Mouse (Mus musculus) ovary, adult 18-20 months (tissue): ENCODE data around the gene 2700097O09Rik.
"Not testable (repeated sequence)": the region's sequence is repeated elsewhere in the genome, so short reads cannot be mapped to it uniquely, and the experiment has no call there.

Experiments
- DNase-seq: peaks from one replicate; pipeline ENCODE4 v3.0.0; 2022; ENCODE audit warnings: low spot score, mixed read lengths

2700097O09Rik gene

GRCm38 (mm10) chr12:55079726-55080600 lies at the start of gene 2700097O09Rik, which contains the start of gene Srp54a:
Gene 2700097O09Rik (minus strand): TSS chr12:55080110.
Gene Srp54a (plus strand): TSS chr12:55080262.
- peak; percentile 90 for DNase-seq

DNA sequence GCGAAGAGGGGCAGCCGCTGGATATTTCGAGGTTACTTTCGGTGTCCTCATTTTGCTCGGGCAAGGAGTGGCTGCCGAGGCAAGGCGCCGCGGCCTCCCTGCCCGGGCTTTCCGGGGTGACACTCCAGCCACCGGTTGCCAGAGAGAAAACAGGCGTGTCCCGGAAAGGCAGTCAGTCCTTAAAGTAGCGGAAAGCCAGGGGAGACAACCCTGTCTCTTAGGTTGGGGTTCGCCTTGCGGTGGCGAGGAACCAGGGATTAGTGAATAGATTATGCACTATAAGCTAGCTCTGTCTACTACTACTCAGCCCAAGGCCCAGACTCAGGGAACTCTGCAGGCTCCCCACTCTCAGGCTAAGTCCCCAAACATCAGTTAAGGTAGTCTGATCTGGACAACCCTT lies 44.8 kb upstream of the 2700097O09Rik start:
- not testable (repeated sequence) for DNase-seq

GRCm38 (mm10) chr12:55124242-55124641 lies 44.3 kb upstream of the 2700097O09Rik start, which contains the start of gene Fam177a:
Gene Fam177a (plus strand): TSS chr12:55124469.
- not testable (repeated sequence) for DNase-seq

- not testable (repeated sequence) for DNase-seq
Measured at GRCm38 (mm10) chr12:55112616-55113015, 32.7 kb upstream of the 2700097O09Rik start.

GRCm38 (mm10) chr12:55092127-55092526 lies 12.2 kb upstream of the 2700097O09Rik start:
- DNase-seq = not testable (repeated sequence)

DNA sequence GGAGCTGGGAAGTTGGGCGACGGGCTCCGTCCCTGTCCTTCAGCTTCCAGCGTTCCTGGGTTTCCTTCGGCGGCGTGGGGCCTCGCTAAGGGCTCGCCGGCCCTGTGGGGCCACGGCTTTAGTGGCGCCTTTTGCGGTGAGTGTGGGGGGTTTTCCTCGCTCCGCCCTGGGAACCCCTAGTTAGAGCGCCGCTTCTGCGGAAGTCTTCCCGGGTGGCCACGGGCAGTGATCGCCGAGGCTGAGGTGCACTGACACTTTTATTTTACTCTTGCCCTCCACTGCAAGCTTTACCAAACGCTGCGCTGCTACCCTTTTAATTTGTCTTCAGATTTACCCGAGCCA lies 662 bp upstream of the 2700097O09Rik start:
- DNase-seq = not testable (repeated sequence)

DNA sequence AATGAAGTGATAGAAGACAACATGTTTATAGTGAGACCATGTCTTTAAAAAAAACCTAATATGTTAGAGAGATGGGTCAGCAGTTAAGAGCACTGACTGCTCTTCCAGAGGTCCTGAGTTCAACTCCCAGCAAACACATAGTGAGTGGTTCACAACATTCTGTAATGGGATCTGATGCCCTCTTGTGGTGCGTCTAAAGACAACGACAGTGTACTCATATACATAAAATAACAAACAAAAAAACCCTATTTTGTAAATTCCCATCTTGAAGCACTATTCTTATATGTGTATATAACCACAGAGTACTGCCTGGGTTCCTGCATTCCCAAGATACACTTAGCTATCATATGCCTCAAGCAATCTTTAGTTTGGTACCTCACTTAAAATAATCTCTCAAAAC lies 1.2 kb downstream of the 2700097O09Rik start:
- DNase-seq = not testable (repeated sequence)

- no peak for DNase-seq
Measured at GRCm38 (mm10) chr12:55075296-55075695, 4.6 kb downstream of the 2700097O09Rik start.

DNA sequence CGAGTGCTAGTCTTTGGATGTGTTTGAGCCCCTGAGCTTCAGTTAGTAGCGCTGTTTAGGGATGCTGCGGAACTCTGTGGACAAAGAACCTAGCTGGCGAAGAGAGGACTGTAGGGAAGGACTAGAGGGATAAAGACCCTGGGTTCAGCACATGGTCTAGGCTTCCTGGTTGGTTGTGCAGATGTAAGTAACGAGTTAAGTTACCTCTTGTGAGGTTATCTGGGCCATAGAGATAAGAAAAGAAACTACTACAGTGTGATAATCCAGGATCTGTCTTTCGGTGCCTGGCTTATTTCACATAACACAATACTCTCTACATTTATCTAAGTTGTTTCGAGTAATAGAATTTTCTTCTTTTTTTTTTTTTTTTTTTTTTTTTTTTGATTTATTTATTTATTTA lies 6.2 kb downstream of the 2700097O09Rik start:
- no peak for DNase-seq

GRCm38 (mm10) chr12:55072495-55072894 lies 7.4 kb downstream of the 2700097O09Rik start:
- no peak for DNase-seq

DNA sequence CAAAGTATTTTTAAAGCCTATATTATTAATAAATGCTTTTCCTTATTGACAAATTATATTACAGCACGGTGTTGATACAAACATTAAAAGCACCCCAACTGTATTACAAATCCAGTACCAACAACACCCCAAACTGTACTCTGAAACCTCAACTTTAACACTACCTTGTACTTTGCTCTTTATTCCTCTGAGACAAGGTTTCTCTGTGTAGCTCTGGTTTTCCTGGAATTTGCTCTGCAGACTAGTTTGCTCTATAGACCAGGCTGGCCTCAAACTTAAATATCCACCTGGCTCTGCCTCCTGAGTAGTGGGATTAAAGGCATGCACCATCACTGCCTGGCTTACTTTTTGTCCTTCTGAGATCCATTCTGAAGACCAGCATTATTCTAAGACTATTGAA lies 17.8 kb downstream of the 2700097O09Rik start:
- DNase-seq = no peak

DNA sequence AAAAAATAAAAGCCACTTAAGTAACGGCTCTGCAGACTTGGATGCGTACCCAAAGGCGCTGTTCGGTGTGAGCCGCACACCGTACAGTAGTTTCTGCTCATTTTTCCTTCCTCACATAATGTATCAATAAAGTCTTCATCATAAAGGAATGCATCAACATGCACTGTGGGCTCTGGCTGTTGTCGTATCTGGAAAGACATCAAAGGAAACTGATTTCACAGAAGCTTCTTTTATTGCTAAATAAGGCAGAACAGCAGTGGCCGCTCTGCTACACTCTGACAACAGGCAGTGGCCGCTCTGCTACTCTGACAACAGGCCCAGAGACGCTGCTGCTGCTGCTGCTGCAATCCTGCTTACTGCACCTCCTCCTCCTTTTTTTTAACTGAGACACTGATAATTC lies 18.9 kb downstream of the 2700097O09Rik start:
- DNase-seq = no peak

DNA sequence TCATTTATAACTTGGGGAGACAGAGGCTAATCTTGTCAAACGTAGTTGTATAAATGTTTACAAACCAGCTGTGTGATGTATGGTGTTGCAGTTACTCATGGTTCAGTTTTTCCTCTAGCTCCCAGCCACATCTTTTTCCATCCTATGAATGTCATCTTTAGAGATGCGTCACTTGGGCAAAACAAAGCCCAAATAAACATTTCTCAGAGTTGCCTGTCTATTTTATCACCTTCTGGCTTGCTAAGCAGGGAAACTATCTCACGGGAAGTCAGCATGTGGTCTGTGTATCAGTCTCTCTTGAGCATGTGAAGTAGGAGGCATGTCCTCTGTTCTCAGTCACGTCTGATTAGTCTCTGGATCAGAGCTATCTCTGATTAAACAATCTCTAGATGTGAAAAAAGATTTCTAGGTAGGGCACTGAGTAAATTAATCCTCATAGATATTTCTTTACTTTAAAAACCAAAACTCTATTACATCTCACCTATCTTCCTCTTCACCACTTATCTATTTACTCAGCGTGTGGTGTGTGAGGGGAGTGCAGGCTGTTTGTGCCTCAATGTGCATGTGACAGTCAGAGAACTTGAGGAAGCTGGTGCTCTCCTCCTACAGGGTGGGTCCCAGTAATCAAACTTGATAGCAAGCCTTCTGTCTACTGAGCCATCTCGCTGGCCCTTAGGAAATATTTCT lies 19.6 kb downstream of the 2700097O09Rik start:
- DNase-seq = no peak

GRCm38 (mm10) chr12:55059812-55060211 lies 20.1 kb downstream of the 2700097O09Rik start:
- DNase-seq = no peak

DNA sequence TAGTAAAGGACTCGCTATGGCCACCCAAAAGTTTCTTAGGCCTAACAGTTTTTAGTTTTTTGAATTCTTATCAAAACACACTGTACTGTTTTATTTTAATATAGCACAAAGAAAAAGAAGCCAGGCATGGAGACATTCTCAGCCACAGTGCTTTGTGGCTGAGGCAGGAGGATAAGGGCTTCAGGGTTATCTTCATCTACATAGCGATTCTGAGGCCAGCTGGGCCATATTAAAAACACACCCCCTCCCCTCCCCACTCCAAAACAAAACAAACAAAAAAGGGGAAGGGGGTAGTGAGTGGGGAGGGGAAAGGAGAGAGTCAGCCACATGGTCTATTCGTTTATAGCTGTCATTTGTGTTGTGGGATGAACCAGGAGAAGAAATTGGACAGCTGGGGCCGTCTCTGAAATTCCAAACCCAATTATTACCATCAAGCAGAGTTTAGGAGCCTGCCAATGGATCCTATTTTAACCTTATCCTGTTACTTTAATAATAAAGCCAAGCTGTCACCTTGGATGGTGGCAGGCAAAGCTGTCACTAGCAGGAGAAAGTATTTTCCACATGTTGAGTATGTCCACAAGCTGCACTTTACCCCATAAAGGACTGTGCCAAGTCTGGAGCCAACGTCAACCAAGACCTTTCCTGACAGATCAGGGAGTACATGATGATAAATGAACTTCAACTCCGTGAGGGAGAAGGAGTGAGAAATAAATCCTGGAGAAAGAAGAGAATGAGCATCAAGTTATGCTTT lies 20.9 kb downstream of the 2700097O09Rik start:
- no peak for DNase-seq

- DNase-seq = no peak
Measured at GRCm38 (mm10) chr12:55056703-55057102, 23.2 kb downstream of the 2700097O09Rik start.

GRCm38 (mm10) chr12:55054551-55055241 lies 25.2 kb downstream of the 2700097O09Rik start:
- DNase-seq = no peak

DNA sequence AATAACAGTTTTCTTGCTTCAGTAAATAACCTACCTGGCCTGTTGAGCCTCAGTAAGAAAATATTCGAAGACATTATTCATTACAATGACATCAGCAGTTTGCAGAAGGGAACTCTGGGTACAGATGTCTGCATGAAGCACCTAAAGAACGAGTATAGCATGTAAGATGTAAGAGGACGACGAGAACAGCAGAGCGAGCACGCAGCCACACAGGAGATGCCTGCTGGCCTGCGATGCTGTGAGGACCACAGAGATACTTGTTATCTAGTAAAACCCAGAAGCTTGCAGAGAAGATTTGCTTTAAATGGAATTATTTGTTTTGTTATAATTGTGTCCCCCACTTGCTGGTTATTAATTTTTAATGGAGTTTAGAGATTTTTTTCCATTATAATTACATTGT lies 26.6 kb downstream of the 2700097O09Rik start:
- DNase-seq = no peak

- DNase-seq = no peak
Measured at GRCm38 (mm10) chr12:55051210-55052173, 28.4 kb downstream of the 2700097O09Rik start.

GRCm38 (mm10) chr12:55049731-55050353 lies 30.1 kb downstream of the 2700097O09Rik start:
- DNase-seq = no peak
